Mouse (Mus musculus): ENCODE data around the gene Il13ra1.

Il13ra1 gene

DNA sequence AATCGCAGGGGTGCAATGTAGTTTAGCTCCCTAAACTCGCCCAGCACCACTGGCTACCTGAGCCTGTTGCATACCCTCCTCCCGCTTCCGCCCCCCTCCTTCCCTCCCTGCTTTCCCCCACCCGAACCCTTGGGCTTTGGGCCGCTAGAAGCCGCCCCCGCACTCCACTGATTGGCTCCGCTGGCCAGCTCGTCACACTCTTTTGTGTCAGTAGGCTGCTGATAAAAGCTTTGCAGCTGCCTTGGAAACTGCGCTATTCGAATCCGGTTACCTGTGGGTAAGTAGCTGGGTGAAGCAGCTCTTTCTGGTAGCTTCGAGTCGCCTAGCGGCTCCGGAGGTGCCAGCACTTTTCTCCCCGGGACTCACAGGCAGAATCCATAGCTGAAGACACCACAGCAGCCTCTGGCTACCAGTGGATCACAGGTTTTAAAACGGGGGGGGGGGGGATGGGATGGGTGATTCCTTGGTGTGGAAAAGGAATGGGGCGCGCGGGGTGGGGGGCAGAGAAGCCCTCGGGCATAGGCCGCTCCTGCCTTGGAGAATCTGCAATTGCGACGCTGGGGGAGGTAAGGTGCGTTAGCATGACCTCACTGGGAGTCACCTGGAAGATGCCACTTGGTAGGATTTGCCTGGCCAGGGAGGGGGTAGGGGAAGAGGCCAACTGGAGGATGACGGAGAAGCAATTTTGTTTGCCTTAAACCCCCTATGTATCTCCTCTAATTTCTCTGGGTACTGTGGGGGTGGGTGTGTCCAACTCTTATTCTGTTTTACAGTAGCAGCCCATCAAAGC lies 84.0 kb downstream of the Il13ra1 start, which contains the start of gene Zcchc12:
Gene Zcchc12 (plus strand): TSS at position 169 of the 790 bp plus-strand sequence.
- peak; percentile 80 for DNase-seq (ENCODE audit: low read depth, low spot score)

- DNase-seq (ENCODE audit: low read depth, low spot score): no peak
Measured at GRCm38 (mm10) chrX:36209554-36209953, 97.6 kb downstream of the Il13ra1 start.

GRCm38 (mm10) chrX:36211216-36211615 lies 99.3 kb downstream of the Il13ra1 start:
- DNase-seq (ENCODE audit: low read depth, low spot score): no peak

All from brain, adult 2 months (tissue).